Mouse (Mus musculus) liver, embryonic 14.5 days (tissue): ENCODE measurements around the gene Tmem80. TPM values are rescaled to one million over a fixed set of nuclear protein-coding genes. Genes with fewer than 3 reads are reported as not detected.

Experiments used
- ATAC-seq: fragments of 200-750 bp; cut with Nextera tagmentation; 2 replicates; pipeline ENCODE4 v1.8.0; 2017; ENCODE audit warnings: moderate number of reproducible peaks, mild to moderate bottlenecking, moderate library complexity; ENCODE audit not compliant: insufficient read depth
- DNase-seq, 3 experiments: peaks; one replicate each; pipeline ENCODE4 v3.0.0-alpha.2; 2012 to 2013; ENCODE audit warnings: low read depth in 3 of 3, low spot score in 3 of 3
- H3K27ac ChIP-seq: fragments of 300-500 bp; sonication (generic); 2 replicates; pipeline ENCODE4 v1.5.1; 2014; ENCODE audit warnings: moderate library complexity, mild to moderate bottlenecking, control low read depth, inconsistent platforms
- H3K27me3 ChIP-seq: fragments of 300-500 bp; sonication (generic); 2 replicates; pipeline ENCODE4 v1.6.1; 2014; ENCODE audit warnings: mild to moderate bottlenecking, low read length, moderate library complexity; ENCODE audit not compliant: control insufficient read depth, insufficient read depth
- H3K36me3 ChIP-seq: fragments of 300-500 bp; sonication (generic); replicated peaks from 2 replicates; pipeline ENCODE4 v1.6.1; 2014; ENCODE audit warnings: low read depth; ENCODE audit not compliant: control insufficient read depth, insufficient read depth
- H3K4me1 ChIP-seq, 2 experiments: fragments of 200-500 bp in 1 of 2; fragments of 300-500 bp in 1 of 2; sonication (generic) in 1 of 2; replicated peaks; 2 replicates each; pipeline ENCODE4 v1.6.1; 2012 to 2014; ENCODE audit warnings: antibody characterized with exemption in 1 of 2, inconsistent platforms in 1 of 2, low read length in 1 of 2; ENCODE audit not compliant: control insufficient read depth in 2 of 2, insufficient read depth in 2 of 2
- H3K4me2 ChIP-seq: fragments of 300-500 bp; sonication (generic); 2 replicates; pipeline ENCODE4 v1.6.1; 2014; ENCODE audit warnings: low read depth, mild to moderate bottlenecking, control low read depth, moderate library complexity
- H3K4me3 ChIP-seq, 2 experiments: fragments of 200-500 bp in 1 of 2; fragments of 300-500 bp in 1 of 2; sonication (generic) in 1 of 2; 2 replicates each; pipeline ENCODE4 v1.5.1; 2012 to 2014; ENCODE audit warnings: low read depth in 2 of 2, low read length in 2 of 2, mild to moderate bottlenecking in 2 of 2, control low read depth in 1 of 2, inconsistent platforms in 1 of 2, moderate library complexity in 1 of 2; ENCODE audit not compliant: insufficient read depth in 1 of 2
- H3K9ac ChIP-seq: fragments of 300-500 bp; sonication (generic); replicated peaks from 2 replicates; pipeline ENCODE4 v1.6.1; 2014; ENCODE audit warnings: mild to moderate bottlenecking, control low read depth, moderate library complexity
- H3K9me3 ChIP-seq: fragments of 300-500 bp; sonication (generic); 2 replicates; pipeline ENCODE4 v1.6.1; 2016; ENCODE audit warnings: low read length, mixed read lengths; ENCODE audit not compliant: control insufficient read depth
- CTCF ChIP-seq: IDR thresholded peaks from 2 replicates; pipeline ENCODE4 v1.5.1; 2016; ENCODE audit warnings: antibody characterized with exemption, low read depth, control low read depth
- EP300 ChIP-seq: IDR thresholded peaks from 2 replicates; pipeline ENCODE4 v1.6.1; 2016; ENCODE audit warnings: antibody characterized with exemption, low read depth
- WGBS: fragments of 180-500 bp; shearing (Covaris S2); extraction: QIAGEN DNeasy Blood & Tissue Kit; methylation state at CpG from one replicate; pipeline ENCODE4 v1.1.7; 2014; ENCODE audit not compliant: insufficient replicate concordance; 5-methylcytosine and 5-hydroxymethylcytosine counted together
- polyA plus RNA-seq, 2 experiments: library from polyadenylated mRNA; depleted of rRNA in 1 of 2; stranded (reverse) in 1 of 2; unstranded in 1 of 2; fragments of >200 nt; fragmentation: Nextera tagmentation in 1 of 2; extraction: Ambion mirVana in 1 of 2; gene quantifications; 2 replicates each; pipeline versions ENCODE4 v1.2.1 to v1.2.3; 2012 to 2014

Tmem80 gene
- polyA plus RNA-seq, 2 experiments, result 11.3 to 13.6 TPM

DNA sequence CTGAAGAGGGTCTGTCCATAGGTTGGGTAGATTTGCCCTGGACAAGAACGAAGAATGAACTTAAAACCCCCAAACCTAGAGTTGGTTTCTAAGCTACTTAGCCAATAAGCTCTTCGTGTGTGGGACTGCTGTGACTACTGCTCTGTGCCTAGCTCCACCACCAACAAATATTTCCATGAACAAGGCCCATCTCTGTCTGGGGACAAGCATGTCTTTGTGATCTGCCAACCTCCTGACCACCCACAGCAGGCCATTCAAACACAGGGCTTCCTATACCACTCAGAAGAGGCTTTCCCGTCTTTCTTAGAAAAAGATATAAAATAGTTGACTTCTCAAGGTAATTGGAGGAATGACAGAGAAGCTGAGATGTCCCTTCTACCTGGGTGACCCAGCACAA, 37.5 kb downstream of the Tmem80 start:
- ATAC-seq (no peak), DNase-seq (no peak)
- peak overlapping the region in 1 of 2 experiments; percentile 6; a peak in 1 of 4 replicates for H3K4me3 ChIP-seq
- no peak for TF ChIP-seq CTCF
- no peak for TF ChIP-seq EP300
- peak overlapping the region; percentile 92 for H3K27ac ChIP-seq
- WGBS, result 50% methylated on average over 3 of the region's 3 CpGs
- H3K4me2 ChIP-seq, result peak overlapping the region; percentile 73
- H3K27me3 ChIP-seq, result peaks cover 3% of the 10 kb centered on the region
- no peaks in the 10 kb centered on the region for H3K36me3 ChIP-seq
- peak overlapping the region; percentile 66 for H3K9ac ChIP-seq
- peaks cover 25 to 29% of the 10 kb centered on the region in 2 experiments for H3K4me1 ChIP-seq
- no peaks in the 10 kb centered on the region for H3K9me3 ChIP-seq

DNA sequence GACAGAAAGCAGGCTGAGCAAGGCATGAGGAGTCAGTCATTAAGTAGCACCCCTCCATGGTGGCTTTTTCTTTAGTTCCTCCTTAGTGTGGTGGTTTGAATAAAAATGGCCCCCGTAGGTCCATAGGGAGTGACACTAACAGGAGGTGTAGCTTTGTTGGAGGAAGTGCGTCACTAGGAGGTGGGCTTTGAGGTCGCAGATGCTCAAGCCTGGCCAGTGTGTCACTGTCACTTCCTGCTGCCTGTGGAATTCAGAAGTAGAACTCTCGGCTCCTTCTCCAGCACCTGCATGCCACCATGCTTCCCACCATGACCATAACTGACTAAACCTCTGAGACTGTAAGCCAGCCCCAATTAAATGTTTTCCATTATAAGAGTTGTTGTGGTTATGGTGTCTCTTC, 39.8 kb downstream of the Tmem80 start:
- no peak overlapping the region for H3K4me2 ChIP-seq
- no peak overlapping the region for H3K4me3 ChIP-seq
- TF ChIP-seq EP300 (no peak), CTCF (no peak)
- H3K36me3 ChIP-seq, result no peaks in the 10 kb centered on the region
- H3K9me3 ChIP-seq, result no peaks in the 10 kb centered on the region
- ATAC-seq (no peak), DNase-seq (no peak)
- no peak overlapping the region for H3K27ac ChIP-seq
- 70% methylated on average over 4 of the region's 4 CpGs for whole genome bisulfite sequencing
- H3K9ac ChIP-seq, result no peak overlapping the region
- H3K27me3 ChIP-seq, result no peaks in the 10 kb centered on the region
- peaks cover 25 to 35% of the 10 kb centered on the region in 2 experiments for H3K4me1 ChIP-seq

DNA sequence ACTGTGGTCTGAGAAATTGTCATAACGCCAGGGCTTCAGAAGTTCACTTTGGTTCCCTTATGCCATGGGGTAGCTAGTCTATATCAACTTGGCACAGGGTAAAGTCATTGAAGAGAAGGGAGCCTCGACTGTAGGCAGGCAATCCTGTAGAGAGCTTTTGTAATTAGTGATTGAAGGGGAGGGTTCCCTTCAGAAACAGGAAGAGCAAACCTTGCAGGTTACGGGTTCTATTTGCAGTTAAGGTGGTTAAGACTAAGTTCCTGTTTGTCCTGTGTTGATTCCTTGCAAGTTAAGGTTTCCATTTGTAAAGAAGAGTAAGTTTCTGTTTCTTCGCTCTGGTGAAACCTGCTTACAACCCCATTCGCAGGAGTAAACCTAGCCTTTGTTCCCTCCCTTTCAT, 42.4 kb downstream of the Tmem80 start:
- Histone ChIP-seq H3K27ac (no peak overlapping the region), H3K4me1 (peaks cover 11 to 23% of the 10 kb centered on the region in 2 experiments), H3K9ac (no peak overlapping the region), H3K4me3 (no peak overlapping the region), H3K27me3 (no peaks in the 10 kb centered on the region), H3K4me2 (no peak overlapping the region), H3K36me3 (no peaks in the 10 kb centered on the region), H3K9me3 (no peaks in the 10 kb centered on the region)
- TF ChIP-seq CTCF (no peak), EP300 (no peak)
- no peak for DNase-seq
- 41% methylated on average over 5 of the region's 5 CpGs for WGBS
- no peak for ATAC-seq

DNA sequence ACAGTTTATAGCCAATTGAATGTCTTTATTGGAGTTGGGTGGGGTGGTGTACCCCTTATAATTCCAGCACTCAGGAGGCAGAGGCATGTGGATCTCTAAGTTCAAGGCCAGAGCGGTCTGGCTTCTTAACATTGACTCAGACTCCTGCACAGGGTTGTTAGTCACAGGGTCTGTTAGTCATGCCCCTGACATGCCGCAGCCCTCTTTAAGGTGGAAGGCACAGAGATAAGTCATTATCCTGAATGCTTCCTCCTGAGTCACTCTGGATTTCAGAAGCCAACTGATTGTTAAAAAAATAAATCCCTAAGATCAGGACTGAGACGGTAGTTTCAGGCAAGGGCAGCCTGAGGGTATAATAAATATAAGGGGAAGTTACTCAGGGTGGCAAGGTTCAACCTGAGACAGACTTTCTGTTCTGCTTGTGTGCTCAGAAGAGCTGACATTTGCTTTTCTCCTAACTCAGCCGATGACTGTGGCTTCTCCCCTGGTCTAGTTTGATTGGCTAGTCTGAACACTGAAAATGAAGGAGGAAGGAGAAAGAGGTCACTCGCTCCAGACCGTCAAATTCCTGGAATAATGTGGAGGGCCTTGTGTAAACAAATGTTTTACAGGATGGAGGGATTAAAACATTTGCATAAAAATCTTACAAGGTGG, 44.5 kb downstream of the Tmem80 start:
- 48% methylated on average over 6 of the region's 6 CpGs for WGBS
- H3K9ac ChIP-seq, result no peak overlapping the region
- TF ChIP-seq EP300 (no peak), CTCF (no peak)
- H3K36me3 ChIP-seq, result no peaks in the 10 kb centered on the region
- peaks cover 2 to 13% of the 10 kb centered on the region in 2 experiments for H3K4me1 ChIP-seq
- no peaks in the 10 kb centered on the region for H3K9me3 ChIP-seq
- DNase-seq (no peak), ATAC-seq (no peak)
- no peak overlapping the region for H3K4me3 ChIP-seq
- H3K27ac ChIP-seq, result no peak overlapping the region
- no peak overlapping the region for H3K4me2 ChIP-seq
- no peaks in the 10 kb centered on the region for H3K27me3 ChIP-seq

DNA sequence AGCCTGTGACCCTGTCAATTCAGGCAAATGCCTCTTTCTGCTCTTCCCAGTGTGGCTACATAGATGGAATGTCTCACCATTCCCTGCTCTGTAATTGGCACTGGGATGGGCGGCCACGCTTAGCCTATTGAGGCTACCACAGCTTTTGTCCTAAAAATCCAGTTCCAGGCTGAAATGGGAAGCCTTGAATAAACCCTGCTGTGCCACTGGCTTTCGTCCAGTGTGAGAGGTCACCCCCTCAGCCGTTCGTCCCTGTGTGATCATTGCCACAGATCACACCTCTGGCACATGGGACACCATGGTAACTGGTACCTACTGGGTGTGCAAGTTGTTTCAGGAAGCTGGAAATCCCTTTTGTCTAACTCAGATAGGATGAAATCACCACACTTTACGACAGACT, 46.1 kb downstream of the Tmem80 start:
- WGBS, result 69% methylated on average over 6 of the region's 6 CpGs
- H3K4me2 ChIP-seq, result no peak overlapping the region
- H3K27ac ChIP-seq, result no peak overlapping the region
- TF ChIP-seq CTCF, result no peak
- no peak for TF ChIP-seq EP300
- no peak overlapping the region for H3K4me3 ChIP-seq
- DNase-seq, result no peak
- H3K4me1 ChIP-seq, result peaks cover 2 to 13% of the 10 kb centered on the region in 2 experiments
- H3K27me3 ChIP-seq, result no peaks in the 10 kb centered on the region
- no peak for ATAC-seq
- H3K9me3 ChIP-seq, result no peaks in the 10 kb centered on the region
- H3K36me3 ChIP-seq, result no peaks in the 10 kb centered on the region
- H3K9ac ChIP-seq, result no peak overlapping the region
